Mouse (Mus musculus) lung, postnatal 0 days (tissue): ENCODE measurements around the gene Psmc6.

Source experiments
- CTCF ChIP-seq: IDR thresholded peaks from 2 replicates; pipeline ENCODE4 v1.5.1; 2016; ENCODE audit warnings: antibody characterized with exemption, mild to moderate bottlenecking
- EP300 ChIP-seq: IDR thresholded peaks from 2 replicates; pipeline ENCODE4 v1.6.1; 2016; ENCODE audit warnings: antibody characterized with exemption, mild to moderate bottlenecking, control low read depth

DNA sequence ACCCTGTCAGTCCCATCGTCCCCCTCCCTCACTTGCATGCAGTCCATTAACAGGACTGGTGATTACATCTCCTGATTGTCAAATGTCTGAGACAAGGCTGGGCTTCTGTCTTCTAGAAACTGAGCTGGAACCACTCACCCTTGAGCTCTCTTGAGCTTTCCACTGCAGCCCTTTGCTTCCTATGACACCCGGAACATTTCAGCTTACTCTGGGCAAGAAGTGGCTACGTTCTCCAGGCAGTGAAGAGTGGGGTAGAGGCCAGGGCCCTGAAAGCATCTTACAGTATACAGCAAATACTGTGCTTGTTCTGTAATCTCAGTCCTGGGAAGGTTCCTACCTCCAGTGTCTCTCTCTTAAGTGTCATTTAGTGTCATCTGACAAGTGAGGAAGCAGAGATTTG lies 59.6 kb downstream of the Psmc6 start:
- TF ChIP-seq CTCF (no peak), EP300 (no peak)
